Mouse (Mus musculus): ENCODE results near the gene Sox5. TPM values are rescaled to one million over a fixed set of nuclear protein-coding genes. Genes with fewer than 3 reads are reported as not detected.

Sox5 gene
- polyA plus RNA-seq, 1 experiment from 2014 or later, result 34.3 TPM

DNA sequence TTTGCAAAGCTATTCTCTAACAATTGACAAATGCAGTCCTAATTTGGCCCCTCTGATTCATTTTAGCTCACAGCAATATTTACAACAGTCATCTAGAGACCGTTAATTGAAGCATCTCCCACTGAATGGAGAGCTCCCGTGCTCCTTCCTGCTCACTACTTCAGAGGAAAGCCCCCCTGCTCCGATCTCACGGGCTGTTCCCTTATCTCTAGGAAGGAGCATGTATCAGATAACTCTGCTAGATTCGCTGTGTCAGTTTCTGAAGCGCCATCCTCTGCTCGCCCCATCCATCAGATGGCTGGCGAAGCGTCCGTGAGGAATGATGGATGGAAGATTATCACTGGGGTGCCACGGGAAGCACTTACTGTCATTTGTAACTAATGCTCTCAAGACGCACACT lies 926.4 kb downstream of the Sox5 start:
- Histone ChIP-seq H3K4me1 (ENCODE audit: control insufficient read depth, insufficient read depth, low read length) (no peaks in the 10 kb centered on the region), H3K27me3 (ENCODE audit: control insufficient read depth, insufficient read depth, low read length) (no peaks in the 10 kb centered on the region), H3K4me2 (ENCODE audit: low read depth) (no peak overlapping the region), H3K9me3 (ENCODE audit: control insufficient read depth, low read length) (no peaks in the 10 kb centered on the region), H3K9ac (ENCODE audit: low read length) (no peak overlapping the region), H3K4me3 (ENCODE audit: low read depth, low read length) (no peak overlapping the region), H3K36me3 (ENCODE audit: control insufficient read depth, insufficient read depth, low read length) (no peaks in the 10 kb centered on the region), H3K27ac (ENCODE audit: low read depth, low read length) (no peak overlapping the region)
- DNase-seq (ENCODE audit: low spot score) (no peak), ATAC-seq (ENCODE audit: insufficient read depth, low FRiP score, low TSS enrichment) (no peak)
- WGBS, result 61% methylated on average over 12 of the region's 12 CpGs

DNA sequence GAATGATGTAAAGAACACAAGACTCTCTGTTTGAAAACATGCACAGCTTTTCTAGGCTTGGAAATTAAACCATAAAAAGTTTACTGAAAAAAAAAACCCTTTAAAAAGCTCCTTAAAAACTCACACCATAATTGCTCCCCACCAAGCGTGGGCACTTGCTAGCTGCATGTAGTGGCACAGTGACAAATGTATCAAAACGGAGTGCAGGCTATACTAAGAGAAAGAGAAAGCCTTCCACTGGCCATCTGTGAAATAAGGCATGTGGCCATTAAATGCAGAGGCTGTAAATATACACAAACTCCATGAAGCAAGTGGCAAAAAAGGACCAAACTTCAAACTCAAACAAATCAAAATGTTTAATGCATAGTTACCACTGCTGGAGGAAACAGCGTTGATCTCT lies 927.7 kb downstream of the Sox5 start:
- no peak overlapping the region for H3K27ac ChIP-seq (ENCODE audit: low read depth, low read length)
- 67% methylated on average over 3 of the region's 3 CpGs for WGBS
- no peak overlapping the region for H3K9ac ChIP-seq (ENCODE audit: low read length)
- no peaks in the 10 kb centered on the region for H3K4me1 ChIP-seq (ENCODE audit: control insufficient read depth, insufficient read depth, low read length)
- no peak overlapping the region for H3K4me3 ChIP-seq (ENCODE audit: low read depth, low read length)
- DNase-seq (ENCODE audit: low spot score) (no peak), ATAC-seq (ENCODE audit: insufficient read depth, low FRiP score, low TSS enrichment) (no peak)
- no peaks in the 10 kb centered on the region for H3K36me3 ChIP-seq (ENCODE audit: control insufficient read depth, insufficient read depth, low read length)
- H3K9me3 ChIP-seq (ENCODE audit: control insufficient read depth, low read length), result no peaks in the 10 kb centered on the region
- no peak overlapping the region for H3K4me2 ChIP-seq (ENCODE audit: low read depth)
- no peaks in the 10 kb centered on the region for H3K27me3 ChIP-seq (ENCODE audit: control insufficient read depth, insufficient read depth, low read length)

DNA sequence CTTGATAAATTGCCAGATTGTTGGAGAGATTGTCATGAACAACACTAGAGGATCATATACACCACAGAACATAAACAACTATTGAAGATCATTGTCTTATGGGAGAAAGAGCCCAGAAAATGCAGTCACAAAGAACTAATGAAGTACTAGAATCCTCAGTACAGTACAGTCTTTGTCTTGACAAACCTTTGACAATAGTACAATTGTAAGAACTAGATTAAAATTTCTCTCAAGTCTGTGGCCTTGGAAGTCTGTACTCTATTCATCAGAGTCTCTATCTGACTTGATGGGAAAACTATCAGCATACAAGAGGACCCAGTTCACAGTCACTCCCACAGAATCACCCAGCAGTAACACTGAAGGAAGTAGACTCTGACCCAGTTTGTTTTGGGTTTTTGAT lies 936.0 kb downstream of the Sox5 start:
- Histone ChIP-seq H3K9me3 (ENCODE audit: control insufficient read depth, low read length) (no peaks in the 10 kb centered on the region), H3K4me3 (ENCODE audit: low read depth, low read length) (no peak overlapping the region), H3K4me1 (ENCODE audit: control insufficient read depth, insufficient read depth, low read length) (no peaks in the 10 kb centered on the region), H3K4me2 (ENCODE audit: low read depth) (no peak overlapping the region), H3K36me3 (ENCODE audit: control insufficient read depth, insufficient read depth, low read length) (no peaks in the 10 kb centered on the region), H3K27ac (ENCODE audit: low read depth, low read length) (no peak overlapping the region), H3K27me3 (ENCODE audit: control insufficient read depth, insufficient read depth, low read length) (no peaks in the 10 kb centered on the region), H3K9ac (ENCODE audit: low read length) (no peak overlapping the region)
- ATAC-seq (ENCODE audit: insufficient read depth, low FRiP score, low TSS enrichment) (no peak), DNase-seq (ENCODE audit: low spot score) (no peak)

DNA sequence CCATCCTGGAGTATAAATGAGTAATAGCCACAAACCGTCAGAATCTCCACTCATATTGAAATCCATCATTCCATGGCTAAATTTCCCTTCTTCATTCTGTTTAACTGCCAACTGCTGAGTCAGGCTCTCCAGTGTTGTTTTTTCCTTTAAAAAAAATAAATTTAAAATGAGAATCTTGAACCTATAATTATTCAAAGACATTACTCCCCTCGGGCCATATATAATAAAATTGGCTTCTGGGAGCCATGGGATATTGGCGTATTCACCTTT lies 937.1 kb downstream of the Sox5 start:
- no peaks in the 10 kb centered on the region for H3K36me3 ChIP-seq (ENCODE audit: control insufficient read depth, insufficient read depth, low read length)
- H3K27ac ChIP-seq (ENCODE audit: low read depth, low read length), result no peak overlapping the region
- WGBS, result 86% methylated on average over 3 of the region's 3 CpGs
- H3K9ac ChIP-seq (ENCODE audit: low read length), result no peak overlapping the region
- DNase-seq (ENCODE audit: low spot score) (no peak), ATAC-seq (ENCODE audit: insufficient read depth, low FRiP score, low TSS enrichment) (no peak)
- H3K4me2 ChIP-seq (ENCODE audit: low read depth), result no peak overlapping the region
- no peaks in the 10 kb centered on the region for H3K27me3 ChIP-seq (ENCODE audit: control insufficient read depth, insufficient read depth, low read length)
- no peaks in the 10 kb centered on the region for H3K9me3 ChIP-seq (ENCODE audit: control insufficient read depth, low read length)
- H3K4me3 ChIP-seq (ENCODE audit: low read depth, low read length), result no peak overlapping the region
- H3K4me1 ChIP-seq (ENCODE audit: control insufficient read depth, insufficient read depth, low read length), result no peaks in the 10 kb centered on the region

DNA sequence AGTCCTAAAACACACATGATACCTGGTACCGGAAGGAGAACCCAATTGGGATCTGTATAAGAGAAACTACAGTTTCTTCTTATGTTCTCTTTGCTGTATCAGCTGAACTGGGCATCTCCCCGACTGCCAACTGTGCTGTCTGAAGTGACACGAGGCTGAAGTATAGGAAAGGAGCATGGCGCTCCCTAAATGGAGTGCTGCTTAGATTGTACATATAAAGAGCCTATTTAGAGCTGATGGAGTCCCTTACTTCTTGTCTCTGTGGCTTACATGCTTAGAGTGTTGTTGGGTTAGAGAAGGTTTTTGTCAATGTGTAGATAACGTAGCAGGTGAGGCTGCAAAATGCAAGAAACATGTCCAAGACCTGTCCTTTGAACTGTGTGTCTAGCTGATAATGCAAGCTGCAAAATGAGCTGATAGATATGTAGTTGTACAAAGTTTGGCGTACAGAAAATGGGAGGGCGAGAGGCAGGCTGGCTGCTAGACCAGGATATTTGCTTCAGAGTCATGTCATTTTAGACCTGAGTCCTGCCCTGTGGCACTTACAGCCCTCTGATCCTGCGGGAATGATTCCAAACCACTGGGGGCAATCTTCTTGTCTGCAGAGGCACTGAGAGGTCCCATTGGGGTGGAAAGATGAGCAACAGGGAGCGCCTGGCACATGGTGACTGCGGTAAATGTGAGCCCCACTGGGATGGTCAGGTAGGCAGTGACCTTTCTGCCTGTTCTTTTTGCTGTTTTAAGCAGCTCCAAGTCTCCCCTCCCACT lies 937.7 kb downstream of the Sox5 start:
- ATAC-seq (ENCODE audit: insufficient read depth, low FRiP score, low TSS enrichment) (no peak), DNase-seq (ENCODE audit: low spot score) (no peak)
- H3K4me2 ChIP-seq (ENCODE audit: low read depth), result no peak overlapping the region
- no peaks in the 10 kb centered on the region for H3K4me1 ChIP-seq (ENCODE audit: control insufficient read depth, insufficient read depth, low read length)
- H3K36me3 ChIP-seq (ENCODE audit: control insufficient read depth, insufficient read depth, low read length), result no peaks in the 10 kb centered on the region
- no peaks in the 10 kb centered on the region for H3K9me3 ChIP-seq (ENCODE audit: control insufficient read depth, low read length)
- no peak overlapping the region for H3K9ac ChIP-seq (ENCODE audit: low read length)
- 90% methylated on average over 10 of the region's 10 CpGs for WGBS
- no peaks in the 10 kb centered on the region for H3K27me3 ChIP-seq (ENCODE audit: control insufficient read depth, insufficient read depth, low read length)
- no peak overlapping the region for H3K27ac ChIP-seq (ENCODE audit: low read depth, low read length)
- H3K4me3 ChIP-seq (ENCODE audit: low read depth, low read length), result no peak overlapping the region

DNA sequence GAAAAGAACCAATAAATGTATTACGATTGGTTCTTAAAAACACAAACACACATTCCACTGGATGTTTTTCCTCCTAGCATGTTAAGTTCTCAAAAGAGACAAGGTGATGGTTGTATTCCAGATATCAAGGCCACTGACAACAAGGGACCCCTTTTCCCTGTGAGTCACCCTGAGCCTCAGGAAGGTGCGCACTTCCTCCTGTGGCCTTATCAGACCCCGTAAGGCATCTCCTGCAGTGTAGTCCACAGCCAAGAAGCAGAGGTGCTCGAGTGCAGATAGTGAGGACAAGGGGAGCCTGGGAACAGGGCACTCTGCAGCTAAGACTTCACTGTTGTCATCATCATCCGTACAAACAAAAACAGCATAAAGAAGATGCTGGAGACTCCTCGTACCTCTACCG lies 939.8 kb downstream of the Sox5 start:
- H3K9me3 ChIP-seq (ENCODE audit: control insufficient read depth, low read length), result no peaks in the 10 kb centered on the region
- no peak for ATAC-seq (ENCODE audit: insufficient read depth, low FRiP score, low TSS enrichment)
- WGBS, result 93% methylated on average over 7 of the region's 7 CpGs

DNA sequence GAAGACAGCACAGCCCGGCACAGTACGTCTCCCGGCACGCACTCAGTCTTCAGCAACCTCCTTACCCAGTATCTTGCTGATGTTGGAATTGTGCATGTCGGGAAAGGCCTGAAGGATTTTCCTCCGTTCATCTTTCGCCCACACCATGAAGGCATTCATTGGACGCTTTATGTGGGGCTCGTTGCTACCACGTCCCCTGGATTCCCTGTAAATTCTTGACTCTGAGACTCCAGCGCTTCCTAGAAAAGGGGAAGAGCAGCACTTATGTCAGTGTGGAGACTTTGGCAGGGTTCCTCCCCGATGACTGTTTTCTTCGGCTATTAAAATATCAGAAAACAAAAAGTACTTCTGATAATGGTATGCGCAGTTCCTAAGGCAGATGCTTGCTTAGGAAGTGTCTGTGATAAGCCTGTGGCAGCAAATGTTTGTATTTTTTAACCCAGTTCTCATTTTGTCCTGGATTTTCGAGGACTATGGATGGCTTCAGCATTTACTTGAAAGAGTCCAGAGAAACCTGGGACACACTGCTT lies 940.6 kb downstream of the Sox5 start:
- no peak for ATAC-seq (ENCODE audit: insufficient read depth, low FRiP score, low TSS enrichment)

More for the DNA sequence above, 939.8 kb downstream of the Sox5 start:
- Histone ChIP-seq H3K4me1 (ENCODE audit: control insufficient read depth, insufficient read depth, low read length) (no peaks in the 10 kb centered on the region), H3K36me3 (ENCODE audit: control insufficient read depth, insufficient read depth, low read length) (no peaks in the 10 kb centered on the region), H3K4me3 (ENCODE audit: low read depth, low read length) (no peak overlapping the region), H3K27me3 (ENCODE audit: control insufficient read depth, insufficient read depth, low read length) (no peaks in the 10 kb centered on the region), H3K27ac (ENCODE audit: low read depth, low read length) (no peak overlapping the region), H3K9ac (ENCODE audit: low read length) (no peak overlapping the region), H3K4me2 (ENCODE audit: low read depth) (no peak overlapping the region)
- no peak for DNase-seq (ENCODE audit: low spot score)

DNA sequence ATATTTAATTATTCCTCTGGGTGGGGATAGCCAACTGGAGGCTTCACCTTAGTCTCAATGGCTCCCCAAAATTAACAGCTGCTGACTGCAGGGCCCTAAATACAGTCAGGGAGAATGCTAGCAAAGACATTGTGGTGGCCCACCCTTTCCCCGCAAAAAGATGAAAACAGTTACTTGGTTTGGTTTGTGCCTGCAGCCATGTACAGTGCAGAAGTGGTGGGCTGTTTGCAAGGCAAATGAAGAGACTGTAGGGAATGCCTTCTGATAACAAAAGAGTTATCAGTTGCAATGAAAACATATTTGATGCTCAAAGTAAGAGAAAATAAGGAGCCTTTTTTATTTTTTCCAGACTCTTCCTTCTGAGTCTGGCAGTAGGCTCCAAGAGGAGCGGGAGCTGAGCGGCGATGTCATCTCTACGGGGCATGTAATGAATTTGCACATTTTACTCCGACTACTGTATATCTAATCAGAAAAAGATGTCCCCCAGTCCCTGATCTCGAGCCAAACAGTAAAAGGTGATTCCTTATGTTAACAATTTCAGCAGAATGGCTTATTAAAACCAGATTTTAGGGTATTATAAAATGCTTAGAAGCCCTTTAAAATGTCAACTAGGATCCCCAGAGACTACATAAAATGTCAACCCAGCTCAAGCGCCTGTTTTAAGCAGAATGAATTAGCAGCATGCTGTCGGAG lies 943.2 kb downstream of the Sox5 start:
- Histone ChIP-seq H3K4me3 (ENCODE audit: low read depth, low read length) (no peak overlapping the region), H3K9me3 (ENCODE audit: control insufficient read depth, low read length) (no peaks in the 10 kb centered on the region), H3K4me1 (ENCODE audit: control insufficient read depth, insufficient read depth, low read length) (no peaks in the 10 kb centered on the region), H3K9ac (ENCODE audit: low read length) (no peak overlapping the region), H3K27me3 (ENCODE audit: control insufficient read depth, insufficient read depth, low read length) (no peaks in the 10 kb centered on the region), H3K36me3 (ENCODE audit: control insufficient read depth, insufficient read depth, low read length) (no peaks in the 10 kb centered on the region; the same call in 1 of the 2 replicates), H3K27ac (ENCODE audit: low read depth, low read length) (no peak overlapping the region), H3K4me2 (ENCODE audit: low read depth) (no peak overlapping the region)
- 71% methylated on average over 9 of the region's 9 CpGs for WGBS
- ATAC-seq (ENCODE audit: insufficient read depth, low FRiP score, low TSS enrichment) (no peak), DNase-seq (ENCODE audit: low spot score) (no peak)

More for the DNA sequence above, 940.6 kb downstream of the Sox5 start:
- Histone ChIP-seq H3K4me3 (ENCODE audit: low read depth, low read length) (no peak overlapping the region), H3K4me2 (ENCODE audit: low read depth) (no peak overlapping the region), H3K27me3 (ENCODE audit: control insufficient read depth, insufficient read depth, low read length) (no peaks in the 10 kb centered on the region), H3K36me3 (ENCODE audit: control insufficient read depth, insufficient read depth, low read length) (no peaks in the 10 kb centered on the region), H3K27ac (ENCODE audit: low read depth, low read length) (no peak overlapping the region), H3K4me1 (ENCODE audit: control insufficient read depth, insufficient read depth, low read length) (no peaks in the 10 kb centered on the region), H3K9me3 (ENCODE audit: control insufficient read depth, low read length) (no peaks in the 10 kb centered on the region), H3K9ac (ENCODE audit: low read length) (no peak overlapping the region)
- no peak for DNase-seq (ENCODE audit: low spot score)
- WGBS, result 91% methylated on average over 15 of the region's 15 CpGs

DNA sequence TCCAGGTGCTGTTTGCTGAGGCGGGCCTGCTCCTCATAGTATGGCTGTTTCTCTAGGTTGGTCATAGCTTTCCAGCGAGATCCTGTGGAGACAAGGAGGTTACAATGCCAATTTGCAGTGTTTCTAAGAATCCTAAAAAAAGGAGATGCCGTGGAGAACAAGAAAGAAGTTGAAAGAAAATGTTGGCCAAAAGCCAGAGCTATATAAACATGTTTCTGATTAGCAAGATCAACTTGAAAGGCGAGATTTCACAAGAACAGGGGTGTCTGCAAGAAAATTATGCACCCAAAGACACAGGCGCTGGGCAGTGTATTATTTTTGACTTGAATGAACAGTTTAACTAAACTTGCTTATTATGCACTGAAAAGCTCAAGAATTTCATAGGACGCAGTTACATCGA lies 946.4 kb downstream of the Sox5 start:
- no peak for ATAC-seq (ENCODE audit: insufficient read depth, low FRiP score, low TSS enrichment)
- no peak overlapping the region for H3K4me2 ChIP-seq (ENCODE audit: low read depth)
- WGBS, result 87% methylated on average over 7 of the region's 7 CpGs
- H3K9me3 ChIP-seq (ENCODE audit: control insufficient read depth, low read length), result no peaks in the 10 kb centered on the region
- H3K27me3 ChIP-seq (ENCODE audit: control insufficient read depth, insufficient read depth, low read length), result no peaks in the 10 kb centered on the region
- H3K27ac ChIP-seq (ENCODE audit: low read depth, low read length), result no peak overlapping the region
- H3K4me1 ChIP-seq (ENCODE audit: control insufficient read depth, insufficient read depth, low read length), result no peaks in the 10 kb centered on the region
- no peak for DNase-seq (ENCODE audit: low spot score)
- no peak overlapping the region for H3K4me3 ChIP-seq (ENCODE audit: low read depth, low read length)
- H3K36me3 ChIP-seq (ENCODE audit: control insufficient read depth, insufficient read depth, low read length), result no peaks in the 10 kb centered on the region; the same call in 1 of the 2 replicates
- no peak overlapping the region for H3K9ac ChIP-seq (ENCODE audit: low read length)
